Mouse (Mus musculus) spleen, embryonic (tissue): ENCODE measurements around the gene Foxc1.

Source experiments
- CTCF ChIA-PET: fragments of 350-600 bp; sonication (Branson Sonifier 250); formaldehyde crosslinking; loops from one replicate; lab custom pipeline; 2022; lab: Charles Lee

The Foxc1 gene

DNA sequence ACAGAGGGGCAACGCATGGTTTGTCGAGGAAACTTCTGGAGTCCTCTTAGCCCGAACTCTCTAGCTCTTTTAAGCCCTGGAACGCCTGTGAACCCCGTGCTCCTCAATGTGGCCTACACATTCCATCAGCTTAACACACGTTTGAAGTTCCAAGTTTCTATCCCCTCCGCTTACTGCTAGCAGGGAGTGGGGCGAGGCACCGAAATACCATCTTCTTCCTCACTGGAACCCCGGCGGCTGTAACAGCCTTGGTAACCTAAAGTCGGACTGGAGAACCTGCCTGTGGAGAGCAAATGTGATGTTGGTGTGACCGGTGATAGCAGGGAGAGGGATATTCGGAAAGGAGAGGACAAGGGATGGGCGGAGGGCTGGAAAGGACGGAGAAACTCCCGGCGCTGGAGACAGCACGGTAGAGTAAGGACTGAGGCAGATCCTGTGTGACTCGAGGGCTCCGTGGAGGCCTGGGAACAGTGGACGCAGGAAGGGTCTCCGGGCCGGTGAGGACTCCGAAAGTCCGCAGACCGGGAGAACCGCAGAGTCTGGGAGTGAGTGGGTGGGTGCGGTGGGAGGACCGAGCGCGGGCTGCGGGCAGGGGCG is 504 bp upstream of the Foxc1 start:
- CTCF ChIA-PET: no interaction called here

DNA sequence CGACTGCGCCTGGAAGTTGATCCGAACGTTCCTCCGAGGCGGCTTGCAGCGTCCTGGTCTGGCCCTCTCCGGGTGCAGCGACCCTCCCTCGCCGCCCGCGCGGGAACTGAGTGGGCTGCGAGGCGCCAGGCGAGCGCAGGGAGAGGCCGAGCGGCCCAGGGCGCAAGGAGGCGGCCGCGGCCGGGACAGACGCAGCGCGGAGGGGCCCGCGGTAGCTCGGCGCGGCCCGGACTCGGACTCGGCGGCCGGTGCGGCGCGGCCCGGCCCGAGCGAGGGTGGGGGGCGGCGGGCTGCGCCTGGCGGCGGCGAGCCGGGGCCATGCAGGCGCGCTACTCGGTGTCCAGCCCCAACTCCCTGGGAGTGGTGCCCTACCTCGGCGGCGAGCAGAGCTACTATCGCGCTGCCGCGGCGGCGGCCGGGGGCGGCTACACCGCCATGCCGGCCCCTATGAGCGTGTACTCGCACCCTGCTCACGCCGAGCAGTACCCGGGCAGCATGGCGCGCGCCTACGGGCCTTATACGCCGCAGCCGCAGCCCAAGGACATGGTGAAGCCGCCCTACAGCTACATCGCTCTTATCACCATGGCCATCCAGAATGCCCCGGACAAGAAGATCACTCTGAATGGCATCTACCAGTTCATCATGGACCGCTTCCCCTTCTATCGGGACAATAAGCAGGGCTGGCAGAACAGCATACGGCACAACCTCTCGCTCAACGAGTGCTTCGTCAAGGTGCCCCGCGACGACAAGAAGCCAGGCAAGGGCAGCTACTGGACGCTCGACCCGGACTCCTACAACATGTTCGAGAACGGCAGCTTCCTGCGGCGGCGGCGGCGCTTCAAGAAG is 680 bp downstream of the Foxc1 start:
- CTCF ChIA-PET: no interaction called here

DNA sequence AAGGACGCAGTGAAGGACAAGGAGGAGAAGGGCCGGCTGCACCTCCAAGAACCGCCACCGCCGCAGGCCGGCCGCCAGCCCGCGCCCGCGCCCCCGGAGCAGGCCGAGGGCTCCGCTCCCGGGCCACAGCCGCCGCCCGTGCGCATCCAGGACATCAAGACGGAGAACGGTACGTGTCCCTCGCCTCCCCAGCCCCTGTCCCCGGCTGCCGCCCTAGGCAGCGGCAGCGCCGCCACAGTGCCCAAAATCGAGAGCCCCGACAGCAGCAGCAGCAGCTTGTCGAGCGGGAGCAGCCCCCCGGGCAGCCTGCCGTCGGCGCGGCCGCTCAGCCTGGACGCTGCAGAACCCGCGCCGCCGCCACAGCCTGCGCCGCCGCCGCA is 1.3 kb downstream of the Foxc1 start:
- CTCF ChIA-PET: no interaction called here

DNA sequence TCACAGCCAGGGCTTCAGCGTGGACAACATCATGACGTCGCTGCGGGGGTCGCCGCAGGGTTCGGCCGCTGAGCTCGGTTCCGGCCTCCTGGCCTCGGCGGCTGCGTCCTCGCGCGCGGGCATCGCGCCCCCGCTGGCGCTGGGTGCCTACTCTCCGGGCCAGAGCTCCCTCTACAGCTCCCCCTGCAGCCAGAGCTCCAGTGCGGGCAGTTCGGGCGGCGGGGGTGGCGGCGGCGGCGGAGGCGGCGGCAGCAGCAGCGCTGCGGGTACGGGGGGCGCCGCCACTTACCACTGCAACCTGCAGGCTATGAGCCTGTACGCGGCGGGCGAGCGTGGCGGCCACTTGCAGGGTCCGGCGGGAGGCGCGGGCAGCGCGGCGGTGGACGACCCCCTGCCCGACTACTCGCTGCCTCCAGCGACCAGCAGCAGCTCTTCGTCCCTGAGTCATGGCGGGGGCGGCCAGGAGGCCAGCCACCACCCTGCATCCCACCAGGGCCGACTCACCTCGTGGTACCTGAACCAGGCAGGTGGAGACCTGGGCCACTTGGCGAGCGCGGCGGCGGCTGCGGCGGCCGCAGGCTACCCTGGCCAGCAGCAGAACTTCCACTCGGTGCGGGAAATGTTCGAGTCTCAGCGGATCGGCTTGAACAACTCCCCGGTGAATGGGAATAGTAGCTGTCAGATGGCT is 1.8 kb downstream of the Foxc1 start:
- CTCF ChIA-PET: no interaction called here

DNA sequence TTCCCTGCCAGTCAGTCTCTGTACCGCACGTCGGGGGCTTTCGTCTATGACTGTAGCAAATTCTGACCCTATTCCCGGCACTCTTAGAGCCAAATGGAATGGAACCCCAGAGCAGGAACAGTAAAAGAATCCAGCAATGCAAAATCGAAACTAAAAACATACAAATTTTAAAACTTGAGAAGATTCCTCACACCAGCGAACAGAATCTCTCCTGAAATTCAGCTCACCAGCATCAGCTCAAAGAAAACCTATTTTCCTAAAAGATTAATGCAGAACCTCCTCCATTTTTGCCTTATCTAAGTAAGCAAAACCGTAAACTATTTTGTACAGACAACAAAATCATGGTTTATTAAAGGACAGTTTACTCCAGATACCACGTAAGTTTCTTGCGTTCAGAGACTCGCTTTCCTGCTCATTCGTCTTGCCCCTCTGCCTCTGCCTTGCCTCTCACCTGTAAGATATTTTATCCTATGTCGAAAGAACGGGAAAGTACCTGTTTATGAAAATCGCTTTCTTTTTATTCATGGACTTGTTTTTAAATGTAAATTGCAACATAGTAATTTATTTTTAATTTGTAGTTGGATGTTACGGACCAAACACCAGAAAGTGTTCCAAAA is 2.5 kb downstream of the Foxc1 start:
- CTCF ChIA-PET: no interaction called here

DNA sequence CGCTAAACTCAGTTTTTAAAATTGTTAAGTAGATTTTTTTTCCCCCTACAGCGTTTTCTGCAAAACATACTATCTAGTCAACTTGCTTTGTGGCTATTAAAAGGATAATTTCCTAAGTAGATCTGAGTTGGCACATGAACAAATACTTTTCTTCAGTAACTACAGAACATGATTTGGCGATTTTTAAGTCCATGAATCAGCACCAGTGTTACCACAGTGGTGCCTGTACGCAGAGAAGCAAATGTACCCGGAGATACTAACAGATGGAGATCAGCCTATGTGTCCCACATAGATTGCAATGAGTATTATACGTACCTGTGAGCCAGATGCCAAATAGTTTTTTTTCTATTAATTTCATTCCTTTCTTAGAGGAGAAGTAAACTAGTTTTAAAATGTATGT is 3.3 kb downstream of the Foxc1 start:
- CTCF ChIA-PET: no interaction called here

DNA sequence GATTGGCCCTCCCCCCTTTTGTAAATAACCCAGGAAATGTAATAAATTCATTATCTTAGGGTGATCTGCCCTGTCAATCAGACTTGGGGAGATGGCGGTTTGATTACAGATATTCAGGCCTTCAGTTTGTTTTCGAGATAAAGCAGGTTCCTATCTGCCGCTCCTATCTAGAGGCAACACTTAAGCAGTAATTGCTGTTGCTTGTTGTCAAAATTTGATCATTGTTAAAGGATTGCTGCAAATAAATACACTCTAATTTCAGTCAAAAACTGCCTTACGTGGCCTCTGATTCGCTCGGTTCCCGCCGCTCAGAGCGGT is 3.9 kb downstream of the Foxc1 start:
- CTCF ChIA-PET: no interaction called here

DNA sequence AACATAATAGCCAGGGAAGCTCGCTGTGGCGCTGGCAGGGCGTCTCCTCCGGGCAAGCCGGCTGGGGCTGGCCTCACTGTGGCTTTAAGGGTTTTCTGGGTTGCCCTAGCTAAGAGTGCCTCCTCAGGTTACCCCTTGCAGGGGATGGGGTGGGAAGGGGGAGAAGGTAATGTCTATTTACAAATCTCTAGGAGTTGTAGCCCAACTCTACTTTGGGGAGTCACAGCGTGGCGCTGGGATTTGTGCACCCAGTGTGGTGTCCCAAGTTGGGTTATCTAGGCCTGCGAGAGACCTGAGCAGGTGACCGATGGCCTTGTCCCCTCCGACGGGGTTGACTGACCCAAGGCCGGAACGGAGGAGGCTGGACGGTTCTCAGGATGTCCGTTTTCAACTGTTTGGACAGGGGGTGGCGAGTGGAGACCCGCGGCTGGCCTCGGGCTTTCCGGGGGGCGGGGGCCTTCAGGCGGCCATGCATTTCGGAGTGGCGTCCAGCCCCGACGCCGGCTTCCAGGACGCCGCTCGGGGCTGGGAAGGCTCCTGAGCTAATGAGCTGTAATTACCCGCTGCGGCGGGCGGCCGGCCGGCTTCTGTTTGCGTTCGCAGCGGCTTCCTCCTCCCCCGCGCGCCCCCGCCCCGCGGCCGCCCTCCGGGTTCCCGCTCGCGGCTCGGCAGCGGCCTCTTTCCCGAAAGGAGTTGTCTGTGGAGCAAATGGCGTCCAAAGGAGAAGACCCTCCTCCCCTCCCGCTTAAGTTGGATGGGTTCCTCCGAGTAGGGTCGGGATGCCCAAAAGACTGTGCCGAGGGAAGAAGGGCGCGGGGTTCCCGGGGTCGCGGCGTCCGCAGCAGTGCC is 4.5 kb downstream of the Foxc1 start:
- CTCF ChIA-PET: no interaction called here

DNA sequence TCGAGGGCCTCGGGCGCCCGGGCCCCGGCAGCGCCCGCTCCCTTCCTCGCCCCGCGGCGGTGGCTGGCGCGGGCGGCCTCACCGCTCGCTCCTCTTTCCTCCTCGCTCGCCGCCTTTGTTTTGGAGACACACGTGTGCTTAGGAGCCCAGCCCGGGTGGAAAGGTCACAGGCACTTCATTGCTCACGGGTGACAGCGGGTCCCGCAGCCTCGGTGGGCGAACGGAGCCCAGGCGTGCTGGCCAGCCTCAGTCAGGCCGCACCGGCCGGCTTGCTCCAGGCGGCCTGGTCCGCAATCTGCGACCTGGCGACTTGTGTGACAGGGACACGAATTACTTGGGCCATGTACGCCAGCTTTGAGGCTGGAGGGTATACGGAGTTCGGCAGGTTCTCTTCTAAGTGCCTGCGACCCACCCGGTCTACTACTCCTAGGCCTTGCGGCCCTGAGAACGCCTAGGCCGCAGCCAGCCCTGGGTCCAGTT is 5.1 kb downstream of the Foxc1 start:
- CTCF ChIA-PET: no interaction called here

DNA sequence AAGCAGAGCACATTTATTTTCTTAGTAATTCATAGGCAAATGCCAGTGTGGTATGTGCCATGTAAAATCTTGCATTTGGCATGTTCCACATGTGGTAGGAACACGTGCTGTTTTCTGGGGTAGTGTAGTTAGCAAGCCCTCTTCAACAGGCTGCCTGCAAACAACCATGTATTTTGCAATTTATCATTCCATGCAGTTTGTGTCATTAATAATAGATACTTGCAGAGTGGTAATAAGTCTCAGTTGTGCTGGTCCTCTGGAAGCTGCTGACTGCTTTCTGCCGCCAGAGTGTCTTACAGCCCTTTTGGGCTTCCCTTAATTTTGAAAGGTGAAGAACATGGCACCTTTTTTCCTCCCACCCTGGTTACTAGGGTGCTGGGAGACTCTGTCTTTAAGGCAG is 6.3 kb downstream of the Foxc1 start:
- CTCF ChIA-PET: no interaction called here

DNA sequence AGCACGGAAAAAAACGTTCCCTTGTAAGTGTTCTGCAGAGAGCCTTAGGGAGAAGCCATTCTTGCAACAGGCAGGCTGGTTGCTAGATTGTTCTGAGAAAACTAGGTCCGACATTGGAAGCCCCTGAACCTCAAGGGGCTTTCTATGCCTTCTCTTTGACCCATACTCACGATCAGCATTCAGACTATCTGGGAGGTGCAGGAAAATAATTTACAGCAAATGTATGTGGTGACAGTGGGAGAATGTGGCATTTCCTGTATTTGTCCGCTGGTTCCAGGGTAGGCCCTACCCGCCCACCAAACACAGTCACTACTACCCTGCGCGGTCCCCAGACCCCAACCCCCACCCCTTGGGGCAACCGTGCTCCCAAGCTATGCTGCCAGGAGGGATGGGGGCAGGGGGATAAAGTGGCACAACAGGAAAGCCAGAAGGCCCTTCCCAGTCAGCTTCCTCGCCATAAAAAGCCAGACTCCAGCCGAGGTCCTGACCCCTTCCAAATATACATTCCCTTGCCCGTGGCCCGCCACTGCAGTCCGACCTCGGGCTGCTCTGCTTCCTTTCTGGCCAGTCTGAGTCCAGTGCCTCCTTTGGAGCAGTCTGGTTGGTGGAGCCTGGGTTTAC is 9.1 kb downstream of the Foxc1 start:
- CTCF ChIA-PET: no interaction called here

DNA sequence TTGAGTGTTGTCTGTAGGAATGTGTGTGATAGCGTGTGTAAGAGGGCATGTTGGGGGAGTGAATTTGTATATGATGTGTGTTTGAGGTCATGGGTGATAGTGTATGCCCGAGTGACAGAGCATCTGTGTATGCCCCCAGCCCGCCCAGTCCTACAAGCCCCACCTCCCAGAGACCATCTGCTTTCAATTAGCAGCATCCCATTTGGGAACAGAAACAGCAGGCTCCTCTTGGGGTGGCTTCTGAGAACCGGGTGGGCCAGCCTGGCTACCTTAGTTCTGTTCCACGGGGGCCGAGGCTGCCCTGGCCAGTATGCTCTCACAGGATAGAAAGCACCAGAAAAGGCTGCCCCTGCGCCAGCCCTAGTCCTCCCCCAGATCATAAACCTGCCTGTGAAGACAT is 11.9 kb downstream of the Foxc1 start:
- CTCF ChIA-PET: no interaction called here

DNA sequence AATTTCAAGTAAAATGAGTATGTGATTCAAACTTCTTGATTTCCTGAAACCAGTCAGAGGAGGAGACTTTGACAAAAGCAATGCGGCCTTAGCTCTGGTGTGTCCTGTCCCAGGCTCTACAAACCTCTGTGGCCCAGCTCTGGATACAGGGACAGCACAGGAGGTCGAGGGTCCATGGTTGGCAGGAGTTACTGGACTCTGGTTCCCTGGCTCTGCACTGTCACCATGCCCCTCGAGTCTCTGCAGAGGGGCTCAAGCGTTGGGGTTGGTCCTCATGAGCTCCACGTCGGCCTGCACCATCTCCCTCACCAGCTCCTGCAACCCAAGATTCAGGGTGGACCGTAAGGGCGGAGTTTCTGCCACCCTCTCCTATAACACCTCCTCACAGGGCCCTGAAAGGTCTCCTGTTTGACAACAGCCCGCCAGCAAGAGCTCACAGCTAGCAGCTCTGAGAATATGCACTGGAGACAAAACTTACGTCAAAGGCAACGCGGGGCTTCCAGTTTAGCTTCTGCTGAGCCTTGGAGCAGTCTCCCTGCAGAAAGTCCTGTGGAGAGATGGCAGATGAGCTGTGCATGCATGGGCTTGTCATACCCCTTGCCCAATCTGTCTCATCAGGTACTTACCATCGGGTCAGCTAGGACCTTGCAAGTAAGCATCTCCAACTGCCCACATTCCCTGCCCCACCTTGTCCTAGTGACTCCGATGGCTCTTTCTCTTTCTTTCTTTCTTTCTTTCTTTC is 13.4 kb downstream of the Foxc1 start:
- CTCF ChIA-PET: no interaction called here

DNA sequence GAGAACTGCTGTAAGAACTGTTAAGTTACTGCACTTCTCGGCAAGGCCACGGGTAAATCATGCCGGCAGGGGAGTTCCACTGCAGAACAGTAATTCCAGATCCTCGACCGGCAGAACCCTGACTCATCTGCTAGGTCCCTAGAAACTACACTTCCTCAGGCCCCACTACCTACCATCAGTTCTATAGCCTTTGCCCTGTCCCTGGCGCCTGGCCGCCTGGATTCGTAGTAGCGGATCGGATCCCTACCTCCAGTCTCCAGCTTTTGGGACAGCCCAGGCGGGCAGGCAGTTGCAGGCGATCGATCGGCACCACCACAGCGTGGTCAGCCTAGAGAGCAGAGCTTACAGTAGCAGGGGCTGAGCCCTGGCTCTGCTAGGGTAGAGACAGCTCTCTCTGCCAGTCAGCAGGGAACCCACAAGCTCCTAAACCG is 14.2 kb downstream of the Foxc1 start:
- CTCF ChIA-PET: no interaction called here

DNA sequence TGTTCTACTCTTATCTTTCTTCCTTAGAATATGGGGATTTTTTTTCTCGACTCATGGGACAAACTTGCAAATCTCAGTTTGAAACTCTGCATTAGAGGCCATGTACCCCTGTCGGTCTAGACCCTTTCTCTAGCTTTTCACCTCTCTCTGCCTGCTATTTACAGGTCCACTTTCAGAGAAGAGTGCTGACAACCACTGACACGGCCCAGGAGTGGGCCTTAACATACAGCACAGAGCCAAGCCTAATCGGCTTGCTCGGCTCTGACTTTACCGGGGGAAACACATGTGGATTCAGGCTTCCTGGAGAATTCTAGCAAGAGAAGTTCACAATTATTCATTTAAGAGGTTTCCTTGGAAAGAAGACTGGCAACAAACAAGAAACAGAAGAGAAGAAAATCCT is 14.6 kb downstream of the Foxc1 start:
- CTCF ChIA-PET: no interaction called here

DNA sequence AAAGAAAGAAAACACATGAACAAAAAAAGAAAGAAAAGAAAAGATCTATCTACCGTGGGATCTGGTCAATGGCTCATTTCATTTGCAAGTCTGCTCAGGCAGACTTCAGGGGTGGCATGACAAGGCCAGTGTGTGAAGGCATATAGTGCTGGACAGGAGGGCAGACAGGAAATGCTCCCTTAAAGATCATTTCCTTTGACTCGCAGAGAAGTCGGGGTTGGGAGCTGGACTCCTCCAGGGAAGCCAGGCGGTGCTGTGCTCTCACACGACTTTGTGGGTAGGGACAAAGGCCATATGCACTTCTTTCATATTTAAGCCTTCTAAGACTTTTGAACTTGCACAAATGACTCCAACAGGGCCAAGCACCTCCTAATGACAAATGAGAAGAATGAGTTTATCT is 16.9 kb downstream of the Foxc1 start:
- CTCF ChIA-PET: no interaction called here

DNA sequence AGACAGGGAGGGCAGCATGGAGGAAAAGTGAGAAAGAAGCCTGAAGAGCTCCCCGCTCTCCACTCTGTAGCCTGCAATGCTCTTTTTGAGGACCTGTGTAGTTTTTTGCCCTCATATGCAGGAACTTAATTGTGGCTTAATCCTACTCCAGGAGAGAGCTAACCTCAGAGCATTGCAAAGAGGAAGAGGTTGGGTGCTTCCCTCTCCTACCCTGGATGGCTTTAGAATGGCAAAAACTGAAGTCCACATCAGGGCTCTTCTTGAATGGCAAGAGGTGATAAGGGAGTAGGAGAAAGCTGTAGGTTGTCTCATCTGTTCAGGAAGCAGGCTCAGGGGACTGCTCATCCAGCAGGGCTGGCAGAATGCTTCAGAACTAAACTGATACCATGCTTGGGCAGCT is 18.7 kb downstream of the Foxc1 start:
- CTCF ChIA-PET: interaction anchor here (0.5 to 0.6 kb wide), 2 partner anchors 118 to 410 kb away, joined by 5 read pairs; no protein-coding TSS in a partner anchor

DNA sequence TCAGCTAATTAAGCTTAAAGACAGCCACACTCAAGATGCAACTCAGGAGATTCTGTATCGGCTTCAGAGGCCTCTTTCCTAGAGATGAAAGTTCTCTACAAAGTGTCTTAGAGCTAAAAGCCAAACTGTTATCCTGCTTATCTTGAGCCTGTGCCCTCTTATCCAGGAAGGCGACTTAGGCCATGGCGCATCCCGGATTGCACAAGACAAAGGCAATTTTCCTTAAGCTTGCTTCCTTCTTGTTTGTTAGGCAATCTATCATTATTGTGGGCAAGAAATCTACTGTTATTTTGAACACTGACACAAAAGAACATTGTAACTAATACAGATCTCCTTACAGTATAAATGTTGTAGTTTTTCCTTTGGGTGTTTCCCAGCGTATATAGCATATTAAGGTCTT is 20.7 kb downstream of the Foxc1 start:
- CTCF ChIA-PET: no interaction called here

DNA sequence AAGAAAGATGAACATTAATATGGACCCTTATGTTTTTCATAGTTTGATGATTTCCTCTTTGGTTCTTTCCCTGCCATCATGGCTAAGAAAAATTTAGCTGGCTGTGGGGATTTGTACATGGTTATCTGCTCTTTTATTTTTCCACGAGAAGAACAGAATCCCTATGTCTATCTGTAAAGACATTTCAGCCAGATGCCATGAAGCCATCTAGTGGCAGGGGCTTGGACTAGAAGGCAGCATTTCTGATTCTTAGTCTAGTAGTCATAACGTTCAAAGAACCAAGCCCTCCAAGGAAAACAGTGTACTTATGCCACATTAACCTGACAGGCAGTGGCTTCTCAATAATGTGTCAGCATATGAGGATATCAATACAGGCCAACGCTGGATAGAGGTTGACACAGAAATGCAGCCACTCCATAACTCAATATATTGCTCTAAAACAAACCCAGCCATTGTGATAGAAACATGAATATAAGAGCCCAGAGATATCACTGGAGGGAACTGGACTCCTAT is 21.4 kb downstream of the Foxc1 start:
- CTCF ChIA-PET: no interaction called here

DNA sequence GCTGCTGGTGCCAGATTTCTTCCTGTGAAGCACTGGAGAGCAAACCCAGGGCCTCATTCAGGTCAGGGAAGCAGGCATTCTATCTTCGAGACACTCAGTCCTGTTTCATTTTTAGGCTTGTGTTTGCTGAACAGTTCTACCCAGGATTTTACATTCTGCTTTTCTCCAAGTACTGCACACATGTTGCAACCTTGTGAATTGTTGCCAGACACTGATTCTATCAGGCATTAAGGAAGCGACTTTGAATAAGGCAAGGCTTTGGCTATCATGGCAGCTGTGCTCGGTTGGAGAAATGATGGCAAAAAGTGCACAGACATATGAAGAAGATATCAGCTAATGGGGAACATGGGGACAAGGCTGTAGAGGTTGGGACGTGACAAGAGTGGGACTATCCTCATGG is 22.0 kb downstream of the Foxc1 start:
- CTCF ChIA-PET: no interaction called here
